Mouse (Mus musculus) liver, embryonic 15.5 days (tissue): Measurements from ENCODE around the gene Cd99l2. TPM values are rescaled to one million over a fixed set of nuclear protein-coding genes. Genes with fewer than 3 reads are reported as not detected.
A peak's percentile ranks its signal among the peaks of the same experiment; 100 is the strongest.

Source experiments
- ATAC-seq: fragments of 200-750 bp; cut with Nextera tagmentation; 2 replicates; pipeline ENCODE4 v1.8.0; 2017; ENCODE audit warnings: moderate number of reproducible peaks, mild to moderate bottlenecking, moderate library complexity; ENCODE audit not compliant: insufficient read depth
- H3K27ac ChIP-seq: fragments of 300-500 bp; sonication (generic); replicated peaks from 2 replicates; pipeline ENCODE4 v1.5.1; 2015; ENCODE audit warnings: mild to moderate bottlenecking, inconsistent platforms
- H3K27me3 ChIP-seq: fragments of 300-500 bp; sonication (generic); 2 replicates; pipeline ENCODE4 v1.6.1; 2015; ENCODE audit warnings: mild to moderate bottlenecking, inconsistent platforms
- H3K36me3 ChIP-seq: fragments of 300-500 bp; sonication (generic); replicated peaks from 2 replicates; pipeline ENCODE4 v1.6.1; 2015; ENCODE audit warnings: moderate library complexity, mild to moderate bottlenecking, inconsistent platforms
- H3K4me1 ChIP-seq: fragments of 300-500 bp; sonication (generic); replicated peaks from 2 replicates; pipeline ENCODE4 v1.6.1; 2015; ENCODE audit warnings: inconsistent platforms
- H3K4me2 ChIP-seq: fragments of 300-500 bp; sonication (generic); 2 replicates; pipeline ENCODE4 v1.6.1; 2015; ENCODE audit warnings: moderate library complexity, mild to moderate bottlenecking, inconsistent platforms
- H3K4me3 ChIP-seq: fragments of 300-500 bp; sonication (generic); replicated peaks from 2 replicates; pipeline ENCODE4 v1.5.1; 2015; ENCODE audit warnings: mild to moderate bottlenecking, inconsistent platforms
- H3K9ac ChIP-seq: fragments of 300-500 bp; sonication (generic); 2 replicates; pipeline ENCODE4 v1.6.1; 2015; ENCODE audit warnings: moderate library complexity, mild to moderate bottlenecking, inconsistent platforms
- H3K9me3 ChIP-seq: fragments of 300-500 bp; sonication (generic); replicated peaks from 2 replicates; pipeline ENCODE4 v1.6.1; 2016; ENCODE audit warnings: inconsistent platforms
- WGBS: fragments of 180-500 bp; shearing (Covaris S2); methylation state at CpG from one replicate; pipeline ENCODE4 v1.1.7; 2015; ENCODE audit warnings: mixed read lengths; ENCODE audit not compliant: insufficient replicate concordance; 5-methylcytosine and 5-hydroxymethylcytosine counted together
- polyA plus RNA-seq: library from polyadenylated mRNA; unstranded; fragments of >200 nt; fragmentation: Nextera tagmentation; extraction: Ambion mirVana; gene quantifications from 2 replicates; pipeline ENCODE4 v1.2.1, GENCODE M21; 2015

Gene Cd99l2
- polyA plus RNA-seq, 1 experiment from 2014 or later: 10.8 TPM

DNA sequence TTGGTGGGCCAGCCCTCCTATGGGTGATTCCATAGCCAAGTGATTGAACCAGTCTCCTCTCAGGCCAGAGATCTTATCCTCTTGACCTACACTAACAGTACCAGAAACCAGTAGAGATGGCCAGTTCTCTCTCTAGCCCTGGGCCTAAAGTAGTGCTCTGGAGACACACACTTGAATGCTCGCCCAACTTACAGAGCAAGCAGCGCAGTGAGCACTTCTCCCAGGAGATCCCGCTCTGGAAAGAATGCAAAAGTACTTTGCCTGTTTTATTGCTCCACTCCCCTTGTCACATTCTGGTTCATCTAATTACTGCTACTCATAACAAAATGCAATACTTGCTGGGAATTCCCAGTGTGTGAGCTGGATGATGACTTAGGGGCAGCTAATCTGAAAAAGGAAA lies 25.2 kb downstream of the Cd99l2 start:
- H3K9ac ChIP-seq: no peak overlapping the region
- H3K27ac ChIP-seq: no peak overlapping the region
- ATAC-seq: no peak
- H3K27me3 ChIP-seq: no peaks in the 10 kb centered on the region
- peaks cover 34% of the 10 kb centered on the region for H3K4me1 ChIP-seq
- no peaks in the 10 kb centered on the region for H3K9me3 ChIP-seq
- H3K4me2 ChIP-seq: no peak overlapping the region
- H3K36me3 ChIP-seq: no peaks in the 10 kb centered on the region
- H3K4me3 ChIP-seq: no peak overlapping the region
- 89% methylated on average over 3 of the region's 3 CpGs for WGBS

DNA sequence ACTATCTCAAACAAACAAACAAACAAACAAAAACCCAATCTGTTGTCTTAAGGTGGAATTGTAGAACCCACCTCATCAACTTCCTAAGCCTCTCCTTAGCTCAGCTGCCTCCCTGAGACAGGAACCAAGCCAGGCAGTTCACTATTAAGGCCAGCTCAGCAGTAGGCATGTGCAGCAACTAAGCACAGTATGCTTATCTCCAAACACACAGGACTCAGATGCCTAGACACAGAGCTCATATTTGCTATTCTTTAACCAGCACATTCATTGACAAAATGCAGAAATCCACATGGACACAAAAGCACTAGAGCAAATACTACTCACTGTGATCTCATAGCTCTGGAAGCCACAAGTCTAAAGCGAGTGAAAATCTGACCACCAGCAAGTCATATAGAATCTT lies 27.2 kb downstream of the Cd99l2 start:
- Histone ChIP-seq H3K9me3 (no peaks in the 10 kb centered on the region), H3K36me3 (no peaks in the 10 kb centered on the region), H3K4me3 (no peak overlapping the region), H3K4me2 (no peak overlapping the region), H3K27ac (no peak overlapping the region), H3K27me3 (no peaks in the 10 kb centered on the region), H3K4me1 (peaks cover 28% of the 10 kb centered on the region), H3K9ac (no peak overlapping the region)
- WGBS: 72% methylated on average over 1 of the region's 1 CpGs
- no peak for ATAC-seq

DNA sequence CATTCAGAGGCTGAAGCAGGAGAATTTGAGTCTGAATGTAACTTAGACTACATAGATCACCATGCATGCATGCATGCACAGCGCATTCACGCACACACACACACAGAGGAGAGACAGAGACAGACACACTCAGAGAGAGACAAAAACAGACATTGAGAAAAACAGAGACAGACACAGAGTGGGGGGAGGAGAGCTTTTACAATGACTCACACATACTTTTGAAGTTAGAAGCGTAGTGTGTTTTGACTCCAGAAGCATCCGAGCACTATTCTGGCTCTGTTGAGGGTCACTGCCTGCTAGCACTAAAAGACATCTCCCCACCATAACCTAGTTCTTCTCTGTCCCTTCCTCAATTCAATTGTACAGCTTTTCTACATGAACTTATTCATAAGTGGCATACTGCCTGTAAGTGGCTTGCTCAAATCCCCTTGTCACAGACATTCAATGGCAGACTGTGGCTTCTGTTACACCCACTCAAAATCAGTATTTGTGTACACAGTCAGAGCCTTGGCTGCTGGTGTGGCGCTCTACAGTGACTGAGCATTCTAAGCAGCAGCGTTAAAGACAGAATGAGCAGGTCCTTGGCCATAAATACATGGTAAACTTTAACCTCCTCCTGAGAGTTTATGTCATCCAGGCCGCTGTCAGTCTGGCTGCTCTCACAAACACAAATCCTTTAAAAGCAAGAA lies 28.4 kb downstream of the Cd99l2 start:
- no peaks in the 10 kb centered on the region for H3K9me3 ChIP-seq
- H3K4me1 ChIP-seq: peaks cover 28% of the 10 kb centered on the region
- H3K4me3 ChIP-seq: no peak overlapping the region
- no peak overlapping the region for H3K9ac ChIP-seq
- no peaks in the 10 kb centered on the region for H3K27me3 ChIP-seq
- H3K27ac ChIP-seq: no peak overlapping the region
- 81% methylated on average over 7 of the region's 7 CpGs for WGBS
- ATAC-seq: no peak
- no peaks in the 10 kb centered on the region for H3K36me3 ChIP-seq
- H3K4me2 ChIP-seq: no peak overlapping the region

DNA sequence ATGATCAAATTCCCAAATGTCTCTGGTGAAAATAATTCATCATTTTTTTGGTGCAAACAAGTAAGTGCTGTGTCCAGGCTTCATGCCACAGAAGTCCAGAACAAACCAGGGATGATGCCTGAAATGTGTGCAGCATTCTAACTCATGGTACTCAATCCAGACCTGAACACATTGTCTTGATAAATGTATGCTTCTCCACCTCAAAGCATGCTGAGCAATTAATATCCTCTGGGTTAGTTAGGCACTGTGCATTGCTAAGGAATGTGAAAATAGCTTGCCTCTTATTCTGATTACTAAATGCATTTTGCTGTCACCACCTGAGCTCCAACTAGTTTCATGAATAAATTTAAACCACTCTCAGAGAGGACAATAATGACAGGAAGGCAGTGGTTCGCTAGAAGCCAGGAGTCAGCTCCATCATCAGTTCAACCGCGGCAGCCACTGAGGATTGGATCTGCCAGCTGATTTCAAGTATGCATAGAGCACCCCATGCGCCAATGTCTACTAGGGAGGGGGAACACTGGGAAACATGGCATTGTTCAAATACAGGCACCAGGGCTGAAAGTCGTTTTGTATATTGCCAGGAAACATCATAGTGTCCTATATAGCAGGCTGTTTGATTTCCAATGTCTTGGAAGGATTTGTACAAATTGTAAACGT lies 36.4 kb downstream of the Cd99l2 start:
- Histone ChIP-seq H3K27me3 (no peaks in the 10 kb centered on the region), H3K36me3 (no peaks in the 10 kb centered on the region), H3K9ac (no peak overlapping the region), H3K4me1 (no peaks in the 10 kb centered on the region), H3K4me2 (no peak overlapping the region), H3K4me3 (no peak overlapping the region), H3K9me3 (no peaks in the 10 kb centered on the region), H3K27ac (no peak overlapping the region)
- ATAC-seq: no peak
- 75% methylated on average over 6 of the region's 6 CpGs for WGBS

DNA sequence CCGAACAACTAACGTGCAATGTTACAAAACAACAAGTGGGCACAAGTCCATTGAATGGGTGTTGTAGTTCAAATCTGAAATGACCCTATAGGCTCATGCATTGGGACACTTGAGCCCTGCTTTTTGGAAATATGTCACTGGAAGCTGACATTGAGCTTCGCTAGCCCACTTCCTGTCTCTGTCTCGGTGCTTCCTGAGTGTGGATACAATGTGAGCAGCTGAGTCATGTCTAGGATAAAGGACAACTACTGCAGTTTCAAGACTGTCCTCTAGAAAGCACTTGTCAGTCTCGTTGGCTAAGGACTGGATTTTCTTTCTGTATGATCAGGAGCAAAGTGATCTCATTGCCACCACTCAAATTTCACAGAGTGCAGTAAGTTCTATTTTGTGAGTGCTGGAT lies 49.7 kb downstream of the Cd99l2 start:
- 55% methylated on average over 5 of the region's 5 CpGs for WGBS
- no peaks in the 10 kb centered on the region for H3K27me3 ChIP-seq
- no peak overlapping the region for H3K4me3 ChIP-seq
- no peak for ATAC-seq
- H3K4me1 ChIP-seq: no peaks in the 10 kb centered on the region
- H3K36me3 ChIP-seq: peaks cover 8% of the 10 kb centered on the region; the same call in 1 of the 2 replicates
- H3K27ac ChIP-seq: no peak overlapping the region
- no peaks in the 10 kb centered on the region for H3K9me3 ChIP-seq
- no peak overlapping the region for H3K4me2 ChIP-seq
- no peak overlapping the region for H3K9ac ChIP-seq

DNA sequence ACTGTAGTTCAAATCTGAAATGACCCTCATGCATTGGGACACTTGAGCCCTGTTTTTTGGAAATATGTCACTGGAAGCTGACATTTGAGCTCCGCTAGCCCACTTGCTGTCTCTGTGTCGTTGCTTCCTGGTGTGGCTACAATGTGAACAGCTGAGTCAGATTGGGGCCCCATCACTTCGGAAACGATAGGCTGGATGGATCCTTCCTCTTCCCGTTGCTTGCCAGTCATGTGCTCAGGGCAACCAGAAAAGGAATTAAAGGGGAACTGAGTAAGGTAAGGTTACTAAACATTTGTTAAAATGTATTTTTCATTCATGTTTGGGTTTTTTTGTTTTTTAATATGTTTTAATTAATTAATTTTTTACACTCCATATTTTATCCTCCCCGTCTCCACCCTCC lies 53.2 kb downstream of the Cd99l2 start:
- no peak overlapping the region for H3K27ac ChIP-seq
- WGBS: 66% methylated on average over 6 of the region's 6 CpGs
- H3K4me2 ChIP-seq: no peak overlapping the region
- H3K4me1 ChIP-seq: no peaks in the 10 kb centered on the region
- no peaks in the 10 kb centered on the region for H3K9me3 ChIP-seq
- no peak overlapping the region for H3K4me3 ChIP-seq
- ATAC-seq: no peak
- H3K9ac ChIP-seq: no peak overlapping the region
- no peaks in the 10 kb centered on the region for H3K27me3 ChIP-seq
- H3K36me3 ChIP-seq: peaks cover 8% of the 10 kb centered on the region; the same call in 1 of the 2 replicates

DNA sequence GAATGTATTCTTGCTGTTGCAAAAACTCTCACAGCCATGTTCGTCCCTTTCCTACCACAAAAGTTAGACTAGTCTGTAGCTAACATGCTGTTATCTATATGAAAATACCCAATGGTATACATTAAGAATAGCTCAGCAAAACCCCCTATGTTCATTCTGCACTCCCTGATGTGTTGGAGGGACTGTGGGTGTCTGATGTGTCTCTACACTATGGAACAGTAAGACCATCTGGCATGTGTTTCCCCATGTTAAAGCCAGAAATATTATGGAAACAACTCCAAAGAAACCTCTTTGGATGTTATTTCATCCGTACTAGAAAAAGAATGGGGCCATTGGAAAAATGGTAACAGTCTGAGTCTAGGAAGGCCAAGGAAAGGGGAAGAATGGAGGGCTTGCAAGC lies 57.1 kb downstream of the Cd99l2 start:
- 70% methylated on average over 2 of the region's 2 CpGs for WGBS
- ATAC-seq: no peak
- Histone ChIP-seq H3K27me3 (no peaks in the 10 kb centered on the region), H3K9ac (no peak overlapping the region), H3K9me3 (no peaks in the 10 kb centered on the region), H3K4me3 (no peak overlapping the region), H3K36me3 (peaks cover 3% of the 10 kb centered on the region; the same call in 1 of the 2 replicates), H3K4me2 (no peak overlapping the region), H3K4me1 (0 out of 2 replicates have a peak, but pooled peaks cover 2% of the 10 kb centered on the region), H3K27ac (no peak overlapping the region)

DNA sequence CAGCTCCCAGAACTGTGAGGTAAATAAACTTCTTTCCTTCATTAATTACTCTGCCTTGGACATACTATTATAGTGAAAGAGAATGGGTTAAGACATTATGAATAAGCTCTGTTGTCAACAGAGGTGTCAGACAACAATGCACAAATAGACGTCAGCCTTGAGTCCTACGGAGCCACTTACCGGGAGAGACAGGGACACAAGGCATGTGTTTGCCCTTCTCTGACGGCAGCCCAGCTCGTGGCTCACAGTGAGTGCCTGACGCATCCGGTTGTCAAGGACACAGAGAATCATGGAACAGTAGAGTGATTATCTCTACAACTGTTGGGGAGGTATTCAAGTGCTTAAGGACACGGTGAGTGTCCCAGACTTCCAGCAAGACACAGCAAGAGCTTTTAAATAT lies 57.8 kb downstream of the Cd99l2 start:
- no peaks in the 10 kb centered on the region for H3K36me3 ChIP-seq
- H3K27ac ChIP-seq: no peak overlapping the region
- no peak for ATAC-seq
- H3K9ac ChIP-seq: no peak overlapping the region
- WGBS: 77% methylated on average over 8 of the region's 8 CpGs
- H3K4me2 ChIP-seq: no peak overlapping the region
- H3K4me1 ChIP-seq: 0 out of 2 replicates have a peak, but pooled peaks cover 2% of the 10 kb centered on the region
- no peaks in the 10 kb centered on the region for H3K9me3 ChIP-seq
- no peaks in the 10 kb centered on the region for H3K27me3 ChIP-seq
- no peak overlapping the region for H3K4me3 ChIP-seq

DNA sequence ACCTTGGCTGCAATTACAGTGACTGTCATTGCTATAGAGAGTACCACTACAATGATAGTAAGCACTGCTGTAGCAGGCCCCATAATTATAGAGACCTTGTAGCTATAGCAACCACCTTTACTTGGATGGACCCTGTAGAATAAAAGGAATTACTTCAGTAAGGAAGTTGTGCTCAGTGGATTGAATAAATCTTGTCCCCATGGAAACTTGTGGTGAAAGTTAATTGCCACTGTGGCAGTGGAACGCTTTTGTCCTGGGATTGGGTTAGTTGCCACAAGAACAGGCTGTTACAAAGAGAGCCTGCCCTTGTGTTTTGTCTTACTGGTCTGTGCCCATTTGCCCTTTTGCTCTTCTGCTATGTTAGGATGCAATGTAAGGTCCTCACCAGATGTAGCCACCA lies 58.2 kb downstream of the Cd99l2 start:
- ATAC-seq: no peak
- Histone ChIP-seq H3K9ac (no peak overlapping the region), H3K36me3 (no peaks in the 10 kb centered on the region), H3K4me3 (no peak overlapping the region), H3K9me3 (no peaks in the 10 kb centered on the region), H3K4me1 (0 out of 2 replicates have a peak, but pooled peaks cover 2% of the 10 kb centered on the region), H3K4me2 (no peak overlapping the region), H3K27ac (no peak overlapping the region), H3K27me3 (no peaks in the 10 kb centered on the region)
- 88% methylated on average over 1 of the region's 1 CpGs for WGBS

DNA sequence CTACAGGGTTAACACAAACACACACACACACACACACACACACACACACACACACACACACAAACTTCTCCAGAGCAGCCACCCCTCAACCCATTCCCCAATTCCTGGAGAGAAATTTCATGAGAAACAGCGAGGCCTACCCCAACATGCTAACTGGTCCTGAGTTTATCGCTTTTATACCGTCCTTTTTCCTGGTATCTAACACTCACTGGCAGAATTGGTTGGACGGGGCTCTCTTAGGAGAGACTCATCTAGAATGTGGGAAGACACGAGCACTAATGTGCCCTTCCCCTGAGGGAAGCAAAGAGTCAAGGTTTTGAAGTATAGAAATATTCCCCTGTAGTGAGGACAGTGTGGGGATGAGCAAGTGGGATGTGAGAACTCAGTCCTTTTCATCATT lies 61.7 kb downstream of the Cd99l2 start:
- Histone ChIP-seq H3K27me3 (no peaks in the 10 kb centered on the region), H3K4me3 (no peak overlapping the region), H3K9ac (no peak overlapping the region), H3K27ac (no peak overlapping the region), H3K9me3 (no peaks in the 10 kb centered on the region), H3K4me1 (peaks cover 12% of the 10 kb centered on the region), H3K4me2 (no peak overlapping the region), H3K36me3 (no peaks in the 10 kb centered on the region)
- ATAC-seq: no peak
- 63% methylated on average over 5 of the region's 5 CpGs for WGBS

DNA sequence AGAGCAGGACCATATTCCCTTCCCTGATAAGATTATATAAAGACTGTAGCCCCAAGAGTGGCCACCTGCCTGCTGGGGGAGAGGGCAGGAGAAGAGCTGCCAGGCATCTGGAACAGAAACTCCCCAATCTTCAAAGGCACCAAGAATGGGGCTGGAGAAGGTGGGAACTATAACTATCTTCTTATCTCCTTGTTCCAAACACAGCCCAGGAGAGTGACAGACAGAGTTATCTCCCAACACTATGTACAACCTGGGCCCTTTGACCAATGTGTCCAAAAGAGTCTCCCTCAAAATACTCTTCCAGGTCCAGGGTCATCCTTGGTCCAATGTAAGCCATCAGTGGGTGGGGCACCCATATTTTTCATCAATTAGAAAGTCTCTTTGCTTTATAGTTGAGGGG lies 65.2 kb downstream of the Cd99l2 start:
- no peak overlapping the region for H3K4me2 ChIP-seq
- H3K4me1 ChIP-seq: peaks cover 13% of the 10 kb centered on the region
- no peaks in the 10 kb centered on the region for H3K9me3 ChIP-seq
- ATAC-seq: peak; percentile 18
- H3K36me3 ChIP-seq: no peaks in the 10 kb centered on the region
- no peak overlapping the region for H3K4me3 ChIP-seq
- no peak overlapping the region for H3K27ac ChIP-seq
- H3K27me3 ChIP-seq: no peaks in the 10 kb centered on the region
- H3K9ac ChIP-seq: no peak overlapping the region
